In genomic region chr3:51233474-51233873, GRCm38 (mm10) we compare ENCODE assay signal across 10 mouse cellular contexts. TPM values are rescaled to one million over a fixed set of nuclear protein-coding genes. Genes with fewer than 3 reads are reported as not detected.
A peak's percentile ranks its signal among the peaks of the same experiment; 100 is the strongest.
DNase-seq lines count a peak whose midpoint lies in the region; ATAC-seq lines count a peak whose summit lies in the region.
"Had no signal": no experiment of that assay in that cellular context is flagged by ENCODE, and none has a peak within 500 bp of the region (broad histone marks: within the 10 kb centered on the region; RNA-seq: fewer than 3 reads in every experiment).

No protein-coding gene starts in this region.

- no peaks in the 10 kb centered on the region for H3K4me1 ChIP-seq in forebrain, embryonic 11.5 days (replicated peaks; ENCODE audit: control insufficient read depth, insufficient read depth, low read length)

- H3K9ac ChIP-seq in forebrain, embryonic 11.5 days (ENCODE audit: low read length), result no peak overlapping the region
- H3K9ac ChIP-seq: limb, embryonic 13.5 days; neural tube, embryonic 12.5 days had no signal

- peak; percentile 37 to 55 for DNase-seq in adrenal gland, adult 18-20 months (ENCODE audit: low spot score in 2 of 2)
- no peak for DNase-seq in adrenal gland, postnatal 4 days (ENCODE audit: low spot score in 2 of 2)
- peak; percentile 72 for DNase-seq in heart, adult 8-10 months (ENCODE audit: low spot score)
- peak; percentile 84 for DNase-seq in kidney, adult 9 months
- DNase-seq in lung, postnatal 10 days, result peak; percentile 53
- DNase-seq in thymus, postnatal 4 days, result no peak
- DNase-seq in forebrain, embryonic 11.5 days (ENCODE audit: low spot score), result no peak
- no peak for DNase-seq in left cerebral cortex, adult 11 months (ENCODE audit: low spot score)

- no peak overlapping the region for H3K4me2 ChIP-seq in forebrain, embryonic 11.5 days (ENCODE audit: low read depth, low read length, severe bottlenecking)
- H3K4me2 ChIP-seq: limb, embryonic 13.5 days; neural tube, embryonic 12.5 days had no signal

- WGBS in forebrain, embryonic 11.5 days, result 73% methylated on average over 5 of the region's 5 CpGs

- no peaks in the 10 kb centered on the region for H3K9me3 ChIP-seq in forebrain, embryonic 11.5 days (ENCODE audit: control insufficient read depth, low read length)
- H3K9me3 ChIP-seq: limb, embryonic 13.5 days; neural tube, embryonic 12.5 days had no signal

- no peaks in the 10 kb centered on the region for H3K27me3 ChIP-seq in forebrain, embryonic 11.5 days (ENCODE audit: control insufficient read depth, insufficient read depth, low read length)
- H3K27me3 ChIP-seq: limb, embryonic 13.5 days; neural tube, embryonic 12.5 days had no signal

- no peak overlapping the region for H3K27ac ChIP-seq in forebrain, embryonic 11.5 days (ENCODE audit: low read depth, low read length)
- H3K27ac ChIP-seq: limb, embryonic 13.5 days; neural tube, embryonic 12.5 days had no signal

- no peak for ATAC-seq in forebrain, embryonic 11.5 days (replicated peaks; ENCODE audit: low FRiP score)

- no peaks in the 10 kb centered on the region for H3K36me3 ChIP-seq in forebrain, embryonic 11.5 days (ENCODE audit: control insufficient read depth, insufficient read depth, low read length)
- H3K36me3 ChIP-seq: limb, embryonic 13.5 days; neural tube, embryonic 12.5 days had no signal

- H3K4me3 ChIP-seq in forebrain, embryonic 11.5 days (ENCODE audit: low read depth, low read length), result no peak overlapping the region
- H3K4me3 ChIP-seq: limb, embryonic 13.5 days; neural tube, embryonic 12.5 days had no signal

RNA-seq across cellular contexts. Expression of gene Noct, which starts 9.2 kb away (rescaled TPM):
- 10 to 100 TPM; 34.1 to 55.2 TPM for total RNA-seq in adrenal gland, adult 18-20 months (2021)
- 10 to 100 TPM; 15.1 to 17.9 TPM for total RNA-seq in adrenal gland, postnatal 4 days (2021)
- total RNA-seq in heart, adult 8-10 months (2022), result 10 to 100 TPM; 32.2 to 45.2 (median 41.6) TPM
- 14.7 and 15.2 TPM in 2 replicates for polyA plus RNA-seq in forebrain, embryonic 11.5 days (2014; fragmentation: Nextera tagmentation; extraction: Ambion mirVana)

Comparison
In these comparisons a context has a peak if more than half of its experiments do, and no peak if none do; other contexts are left out.
1. DNase-seq: peak in adrenal gland, adult 18-20 months (2 of 2), heart, adult 8-10 months (single experiment), kidney, adult 9 months (single experiment) and lung, postnatal 10 days (single experiment); none in adrenal gland, postnatal 4 days (0 of 2), thymus, postnatal 4 days (single experiment), forebrain, embryonic 11.5 days (single experiment) and left cerebral cortex, adult 11 months (single experiment).